Mouse (Mus musculus): ENCODE data around the gene Sh3rf3. TPM values are rescaled to one million over a fixed set of nuclear protein-coding genes. Genes with fewer than 3 reads are reported as not detected.

Sh3rf3 gene
- total and polyA plus RNA-seq, 2 experiments from 2014 or later = 0.18 TPM; not detected in 1

- ATAC-seq (ENCODE audit: insufficient read depth, low read depth) = no peak
- no peak overlapping the region for H3K4me2 ChIP-seq (ENCODE audit: low read depth, low read length)
- H3K4me1 ChIP-seq (ENCODE audit: control insufficient read depth, insufficient read depth) = no peaks in the 10 kb centered on the region
- no peak overlapping the region for H3K27ac ChIP-seq (ENCODE audit: low read depth)
- H3K4me3 ChIP-seq (ENCODE audit: low read depth, low read length) = no peak overlapping the region
- no peak overlapping the region for H3K9ac ChIP-seq (replicated peaks; ENCODE audit: low read depth, low read length)
- 87% methylated on average over 8 of the region's 8 CpGs for WGBS
- no peaks in the 10 kb centered on the region for H3K36me3 ChIP-seq (replicated peaks; ENCODE audit: control insufficient read depth, insufficient read depth, low read length)
- H3K9me3 ChIP-seq (replicated peaks; ENCODE audit: control insufficient read depth, low read length) = no peaks in the 10 kb centered on the region
- peaks cover 64% of the 10 kb centered on the region for H3K27me3 ChIP-seq (ENCODE audit: control insufficient read depth, insufficient read depth, low read length)
- TF ChIP-seq EP300 (IDR thresholded peaks at IDR 0.05; ENCODE audit: low read depth) = no peak
- TF ChIP-seq CTCF (IDR thresholded peaks at IDR 0.05; ENCODE audit: low read depth) = no peak
- DNase-seq (ENCODE audit: low spot score) = no peak
These were observed 108.6 kb downstream of the Sh3rf3 start for GRCm38 (mm10) chr10:58921643-58922188.

GRCm38 (mm10) chr10:58922216-58922829 lies 109.2 kb downstream of the Sh3rf3 start:
- Histone ChIP-seq H3K4me1 (ENCODE audit: control insufficient read depth, insufficient read depth) (no peaks in the 10 kb centered on the region), H3K36me3 (replicated peaks; ENCODE audit: control insufficient read depth, insufficient read depth, low read length) (no peaks in the 10 kb centered on the region), H3K9me3 (replicated peaks; ENCODE audit: control insufficient read depth, low read length) (no peaks in the 10 kb centered on the region), H3K4me3 (ENCODE audit: low read depth, low read length) (no peak overlapping the region), H3K27ac (ENCODE audit: low read depth) (no peak overlapping the region), H3K9ac (replicated peaks; ENCODE audit: low read depth, low read length) (no peak overlapping the region), H3K27me3 (ENCODE audit: control insufficient read depth, insufficient read depth, low read length) (peaks cover 70% of the 10 kb centered on the region), H3K4me2 (ENCODE audit: low read depth, low read length) (no peak overlapping the region)
- TF ChIP-seq EP300 (IDR thresholded peaks at IDR 0.05; ENCODE audit: low read depth) = no peak
- no peak for TF ChIP-seq CTCF (IDR thresholded peaks at IDR 0.05; ENCODE audit: low read depth)
- DNase-seq (ENCODE audit: low spot score) (no peak), ATAC-seq (ENCODE audit: insufficient read depth, low read depth) (no peak)
- WGBS = 76% methylated on average over 6 of the region's 6 CpGs

DNA sequence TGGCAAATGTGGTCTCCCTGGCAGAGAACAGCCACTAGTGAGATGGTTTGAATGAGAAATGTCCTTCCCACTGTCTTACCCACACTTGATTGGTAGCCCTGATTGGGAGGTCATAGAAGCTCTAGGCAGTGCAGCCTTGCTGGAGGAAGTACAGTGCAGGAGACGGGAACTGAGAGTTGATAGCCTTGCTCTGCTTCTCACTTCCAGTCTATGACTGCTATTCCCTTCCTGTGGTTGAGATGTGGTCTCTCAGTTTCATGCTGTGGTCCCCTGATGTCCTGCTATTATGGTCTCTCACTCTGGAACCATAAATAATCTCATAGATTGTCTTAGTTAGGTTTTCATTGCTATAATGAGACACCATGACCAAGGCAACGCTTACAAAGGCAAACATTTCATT lies 109.8 kb downstream of the Sh3rf3 start:
- no peak for ATAC-seq (ENCODE audit: insufficient read depth, low read depth)
- H3K9ac ChIP-seq (replicated peaks; ENCODE audit: low read depth, low read length) = no peak overlapping the region
- H3K4me1 ChIP-seq (ENCODE audit: control insufficient read depth, insufficient read depth) = no peaks in the 10 kb centered on the region
- no peak overlapping the region for H3K4me3 ChIP-seq (ENCODE audit: low read depth, low read length)
- H3K27ac ChIP-seq (ENCODE audit: low read depth) = no peak overlapping the region
- DNase-seq (ENCODE audit: low spot score) = no peak
- H3K9me3 ChIP-seq (replicated peaks; ENCODE audit: control insufficient read depth, low read length) = no peaks in the 10 kb centered on the region
- H3K27me3 ChIP-seq (ENCODE audit: control insufficient read depth, insufficient read depth, low read length) = peaks cover 77% of the 10 kb centered on the region
- TF ChIP-seq EP300 (IDR thresholded peaks at IDR 0.05; ENCODE audit: low read depth) = no peak
- TF ChIP-seq CTCF (IDR thresholded peaks at IDR 0.05; ENCODE audit: low read depth) = no peak
- H3K4me2 ChIP-seq (ENCODE audit: low read depth, low read length) = no peak overlapping the region
- 82% methylated on average over 2 of the region's 2 CpGs for WGBS
- no peaks in the 10 kb centered on the region for H3K36me3 ChIP-seq (replicated peaks; ENCODE audit: control insufficient read depth, insufficient read depth, low read length)

DNA sequence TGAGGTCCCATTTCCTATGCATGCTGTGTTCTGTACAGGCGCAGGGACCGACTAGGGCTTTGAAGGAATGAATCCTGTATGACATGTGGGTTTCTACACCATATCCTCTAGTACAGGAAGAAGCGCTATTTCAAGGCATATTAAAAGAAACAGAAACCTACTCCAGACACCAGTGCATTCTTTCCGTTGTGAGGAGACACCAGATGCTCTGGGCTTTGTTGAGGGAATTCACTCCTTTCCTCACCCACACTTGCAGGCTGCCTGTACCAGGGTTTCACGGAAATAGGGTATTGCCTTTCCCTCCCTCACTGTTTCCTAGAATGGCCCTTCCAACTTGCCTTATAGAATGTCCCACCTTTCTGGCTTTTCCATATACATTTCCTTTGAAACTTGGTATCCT lies 113.4 kb downstream of the Sh3rf3 start:
- Histone ChIP-seq H3K36me3 (replicated peaks; ENCODE audit: control insufficient read depth, insufficient read depth, low read length) (no peaks in the 10 kb centered on the region), H3K4me3 (ENCODE audit: low read depth, low read length) (no peak overlapping the region), H3K9me3 (replicated peaks; ENCODE audit: control insufficient read depth, low read length) (no peaks in the 10 kb centered on the region), H3K4me1 (ENCODE audit: control insufficient read depth, insufficient read depth) (no peaks in the 10 kb centered on the region), H3K9ac (replicated peaks; ENCODE audit: low read depth, low read length) (no peak overlapping the region), H3K27me3 (ENCODE audit: control insufficient read depth, insufficient read depth, low read length) (peaks cover 86% of the 10 kb centered on the region), H3K27ac (ENCODE audit: low read depth) (no peak overlapping the region), H3K4me2 (ENCODE audit: low read depth, low read length) (no peak overlapping the region)
- no peak for DNase-seq (ENCODE audit: low spot score)
- TF ChIP-seq CTCF (IDR thresholded peaks at IDR 0.05; ENCODE audit: low read depth) (no peak), EP300 (IDR thresholded peaks at IDR 0.05; ENCODE audit: low read depth) (no peak)
- ATAC-seq (ENCODE audit: insufficient read depth, low read depth) = no peak
- WGBS = 52% methylated on average over 5 of the region's 5 CpGs

DNA sequence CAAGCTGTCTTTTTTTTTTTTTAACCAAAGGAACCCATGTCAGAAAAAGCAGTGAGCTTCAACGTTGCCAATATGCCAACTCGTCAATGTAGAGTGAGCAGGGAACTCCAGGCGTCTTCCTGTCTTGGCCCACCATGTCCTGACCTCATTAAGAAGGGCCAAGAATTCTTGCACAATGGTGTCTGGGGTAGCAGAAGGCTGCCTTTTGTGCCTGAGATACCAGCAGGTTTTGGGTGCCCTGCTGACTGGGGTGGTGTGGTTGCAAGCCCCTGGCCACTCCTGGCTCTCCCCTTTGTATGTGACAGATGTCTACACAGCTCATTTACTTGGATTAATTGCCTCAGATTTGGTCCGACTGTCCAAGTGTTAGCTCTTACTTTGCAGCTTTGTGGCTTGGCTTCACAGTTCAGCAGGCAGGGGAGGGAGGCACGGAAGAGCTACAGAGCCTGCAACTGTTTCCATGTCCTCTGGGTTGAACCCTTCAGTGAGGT lies 115.8 kb downstream of the Sh3rf3 start:
- peaks cover 77% of the 10 kb centered on the region for H3K27me3 ChIP-seq (ENCODE audit: control insufficient read depth, insufficient read depth, low read length)
- no peak overlapping the region for H3K27ac ChIP-seq (ENCODE audit: low read depth)
- no peak overlapping the region for H3K4me2 ChIP-seq (ENCODE audit: low read depth, low read length)
- no peak overlapping the region for H3K4me3 ChIP-seq (ENCODE audit: low read depth, low read length)
- 73% methylated on average over 5 of the region's 5 CpGs for WGBS
- no peak overlapping the region for H3K9ac ChIP-seq (replicated peaks; ENCODE audit: low read depth, low read length)
- no peak for DNase-seq (ENCODE audit: low spot score)
- TF ChIP-seq EP300 (IDR thresholded peaks at IDR 0.05; ENCODE audit: low read depth) (no peak), CTCF (IDR thresholded peaks at IDR 0.05; ENCODE audit: low read depth) (no peak)
- no peak for ATAC-seq (ENCODE audit: insufficient read depth, low read depth)
- peaks cover 12% of the 10 kb centered on the region; the same call in 1 of the 2 replicates for H3K4me1 ChIP-seq (ENCODE audit: control insufficient read depth, insufficient read depth)
- no peaks in the 10 kb centered on the region for H3K9me3 ChIP-seq (replicated peaks; ENCODE audit: control insufficient read depth, low read length)
- no peaks in the 10 kb centered on the region for H3K36me3 ChIP-seq (replicated peaks; ENCODE audit: control insufficient read depth, insufficient read depth, low read length)
